Mouse (Mus musculus) liver, adult 2 months (tissue): Measurements from ENCODE around the gene Zfp473. TPM values are rescaled to one million over a fixed set of nuclear protein-coding genes. Genes with fewer than 3 reads are reported as not detected.

Source experiments
- DNase-seq: peaks from one replicate; pipeline ENCODE4 v3.0.0-alpha.2; 2011; ENCODE audit warnings: low read depth, low spot score; ENCODE audit errors: extremely low read depth
- H3K27ac ChIP-seq: fragments of 200-500 bp; replicated peaks from 2 replicates; pipeline ENCODE4 v1.5.1; 2012; ENCODE audit warnings: low read depth, mild to moderate bottlenecking, control low read depth, inconsistent platforms, low read length; ENCODE audit not compliant: insufficient read depth
- H3K27me3 ChIP-seq: fragments of 200-500 bp; 2 replicates; pipeline ENCODE4 v1.6.1; 2012; ENCODE audit warnings: mild to moderate bottlenecking, moderate library complexity, low read length, inconsistent platforms; ENCODE audit not compliant: control insufficient read depth, insufficient read depth
- H3K36me3 ChIP-seq: fragments of 200-500 bp; 2 replicates; pipeline ENCODE4 v1.6.1; 2012; ENCODE audit warnings: low read length, inconsistent platforms; ENCODE audit not compliant: control insufficient read depth, insufficient read depth
- H3K4me1 ChIP-seq: fragments of 200-500 bp; 2 replicates; pipeline ENCODE4 v1.6.1; 2011; ENCODE audit warnings: low read length; ENCODE audit not compliant: control insufficient read depth, insufficient read depth
- H3K4me3 ChIP-seq: fragments of 200-500 bp; 2 replicates; pipeline ENCODE4 v1.5.1; 2011; ENCODE audit warnings: low read depth, mild to moderate bottlenecking, control low read depth, low read length, moderate library complexity; ENCODE audit not compliant: insufficient read depth
- H3K79me2 ChIP-seq: fragments of 200-500 bp; 2 replicates; pipeline ENCODE4 v1.6.1; 2012; ENCODE audit warnings: inconsistent platforms, mild to moderate bottlenecking, low read length, moderate library complexity; ENCODE audit not compliant: control insufficient read depth, insufficient read depth
- H3K9ac ChIP-seq: fragments of 200-500 bp; 2 replicates; pipeline ENCODE4 v1.6.1; 2012; ENCODE audit warnings: low read depth, mild to moderate bottlenecking, control low read depth, inconsistent platforms, low read length
- CTCF ChIP-seq: fragments of 200-500 bp; IDR thresholded peaks from 2 replicates; pipeline ENCODE4 v1.5.1; 2011; ENCODE audit warnings: low read depth, low read length, control low read depth
- POLR2A ChIP-seq: fragments of 200-500 bp; IDR thresholded peaks from 2 replicates; pipeline ENCODE4 v1.6.1; 2011; ENCODE audit warnings: low read length, control low read depth; ENCODE audit not compliant: insufficient read depth; ENCODE audit errors: extremely low read depth
- WGBS: fragments of 180-500 bp; shearing (Covaris S2); methylation state at CpG from one replicate; pipeline ENCODE4 v1.1.7; 2018; 5-methylcytosine and 5-hydroxymethylcytosine counted together
- polyA plus RNA-seq: library from polyadenylated mRNA; depleted of rRNA; stranded (reverse); fragments of >200 nt; gene quantifications from 2 replicates; pipeline ENCODE4 v1.2.3, GENCODE M21; 2012
- total RNA-seq: library from RNA; depleted of rRNA; stranded (reverse); fragments of >200 nt; gene quantifications from 2 replicates; pipeline ENCODE4 v1.2.3, GENCODE M21; 2014

Gene Zfp473
- total and polyA plus RNA-seq, 2 experiments = 0.04 to 0.28 TPM

GRCm38 (mm10) chr7:44772591-44773204 lies 21.8 kb upstream of the Zfp473 start:
- Histone ChIP-seq H3K9ac (no peak overlapping the region), H3K4me1 (no peaks in the 10 kb centered on the region), H3K27ac (no peak overlapping the region), H3K79me2 (no peaks in the 10 kb centered on the region), H3K4me3 (no peak overlapping the region), H3K27me3 (no peaks in the 10 kb centered on the region), H3K36me3 (peaks cover 14% of the 10 kb centered on the region; the same call in 1 of the 2 replicates)
- TF ChIP-seq CTCF = no peak
- TF ChIP-seq POLR2A = no peak
- 87% methylated on average over 8 of the region's 8 CpGs for WGBS
- DNase-seq = no peak

GRCm38 (mm10) chr7:44770046-44770578 lies 19.3 kb upstream of the Zfp473 start:
- no peak for TF ChIP-seq POLR2A
- TF ChIP-seq CTCF = peak; percentile 14; the same call in 1 of the 2 replicates
- Histone ChIP-seq H3K4me1 (no peaks in the 10 kb centered on the region), H3K27me3 (no peaks in the 10 kb centered on the region), H3K27ac (no peak overlapping the region), H3K9ac (no peak overlapping the region), H3K36me3 (peaks cover 17% of the 10 kb centered on the region; the same call in 1 of the 2 replicates), H3K4me3 (no peak overlapping the region), H3K79me2 (no peaks in the 10 kb centered on the region)
- peak; percentile 33 for DNase-seq
- 27% methylated on average over 6 of the region's 6 CpGs for WGBS

- H3K27me3 ChIP-seq = no peaks in the 10 kb centered on the region
- H3K9ac ChIP-seq = no peak overlapping the region
- no peak for TF ChIP-seq POLR2A
- TF ChIP-seq CTCF = no peak
- WGBS = 94% methylated on average over 5 of the region's 5 CpGs
- no peaks in the 10 kb centered on the region for H3K79me2 ChIP-seq
- peaks cover 18% of the 10 kb centered on the region; the same call in 1 of the 2 replicates for H3K36me3 ChIP-seq
- H3K27ac ChIP-seq = no peak overlapping the region
- no peaks in the 10 kb centered on the region for H3K4me1 ChIP-seq
- DNase-seq = no peak
- no peak overlapping the region for H3K4me3 ChIP-seq
Measured at GRCm38 (mm10) chr7:44768129-44768528, 17.3 kb upstream of the Zfp473 start.

- peaks cover 35% of the 10 kb centered on the region for H3K36me3 ChIP-seq
Measured at GRCm38 (mm10) chr7:44760366-44760765, 9.5 kb upstream of the Zfp473 start.

GRCm38 (mm10) chr7:44757164-44757563 lies 6.3 kb upstream of the Zfp473 start:
- Histone ChIP-seq H3K4me3 (no peak overlapping the region), H3K9ac (no peak overlapping the region), H3K36me3 (peaks cover 38% of the 10 kb centered on the region), H3K27me3 (no peaks in the 10 kb centered on the region), H3K4me1 (no peaks in the 10 kb centered on the region), H3K27ac (no peak overlapping the region), H3K79me2 (no peaks in the 10 kb centered on the region)
- TF ChIP-seq POLR2A (no peak), CTCF (no peak)
- WGBS = 86% methylated on average over 2 of the region's 2 CpGs
- no peak for DNase-seq

More at GRCm38 (mm10) chr7:44760366-44760765, 9.5 kb upstream of the Zfp473 start:
- Histone ChIP-seq H3K79me2 (no peaks in the 10 kb centered on the region), H3K9ac (no peak overlapping the region), H3K27me3 (no peaks in the 10 kb centered on the region), H3K4me1 (no peaks in the 10 kb centered on the region), H3K4me3 (no peak overlapping the region), H3K27ac (no peak overlapping the region)
- DNase-seq = no peak
- TF ChIP-seq CTCF = no peak
- no peak for TF ChIP-seq POLR2A
